Mouse (Mus musculus): ENCODE results near the gene Tanc1.

Tanc1 gene

DNA sequence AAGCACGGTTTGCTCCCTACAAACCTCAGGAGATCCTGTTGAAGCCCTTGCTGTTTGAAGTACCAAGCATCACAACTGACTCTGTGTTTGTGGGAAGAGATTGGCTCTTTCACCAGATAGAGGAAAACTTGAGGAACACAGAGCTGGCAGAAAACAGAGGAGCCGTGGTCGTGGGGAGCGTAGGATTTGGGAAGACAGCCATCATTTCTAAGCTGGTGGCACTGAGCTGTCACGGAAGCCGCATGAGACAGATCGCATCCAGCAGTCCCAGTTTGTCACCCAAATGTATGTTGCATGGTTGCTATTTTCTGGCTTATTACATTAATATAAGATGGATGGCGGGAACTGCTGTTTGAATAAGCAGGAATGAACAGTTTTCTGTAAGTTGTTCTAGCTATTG, 179.8 kb downstream of the Tanc1 start:
- CTCF ChIA-PET = interaction anchor here (0.6 kb wide), 1 partner anchor 1597 kb away, joined by 7 read pairs; no protein-coding TSS in a partner anchor

DNA sequence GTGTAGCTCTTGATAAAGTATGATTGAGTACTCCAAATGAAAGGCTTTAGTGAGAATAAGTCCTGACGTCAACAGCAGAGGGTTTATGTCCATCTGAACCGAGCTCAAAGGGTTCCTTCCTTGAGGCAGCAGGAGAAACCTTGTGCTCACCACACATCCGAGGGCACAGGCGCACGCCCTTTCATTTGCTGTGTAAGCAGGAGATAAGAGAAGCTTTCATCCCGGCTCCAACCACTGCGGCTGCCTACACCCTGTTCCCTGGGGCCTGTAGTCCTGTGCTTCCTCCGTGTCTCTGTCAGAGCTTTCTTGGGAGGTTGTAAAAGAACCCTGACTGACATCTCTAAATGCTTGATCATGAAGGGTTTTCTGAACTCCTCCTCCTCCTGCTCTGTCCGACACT, 181.5 kb downstream of the Tanc1 start:
- CTCF ChIA-PET = no interaction called here

DNA sequence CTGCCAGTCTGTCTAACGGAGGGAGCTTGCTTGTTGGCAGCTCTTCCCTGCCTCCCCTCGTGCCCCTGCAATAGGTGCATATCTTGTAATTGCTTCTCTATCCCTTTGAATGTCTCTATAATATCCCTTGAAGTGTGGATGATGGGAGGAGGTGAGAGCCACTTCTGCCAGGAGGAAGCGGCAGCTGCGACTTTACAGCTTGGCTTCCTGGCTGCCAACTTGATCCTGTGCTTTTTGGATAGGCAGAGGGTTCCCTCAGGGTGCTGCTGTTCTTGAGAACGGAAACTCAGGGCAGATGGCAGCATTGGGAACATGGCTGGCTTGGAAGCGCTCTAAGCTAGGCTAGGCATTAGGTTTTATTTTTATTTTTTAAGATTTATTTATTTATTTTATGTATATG, 183.0 kb downstream of the Tanc1 start:
- CTCF ChIA-PET = no interaction called here

DNA sequence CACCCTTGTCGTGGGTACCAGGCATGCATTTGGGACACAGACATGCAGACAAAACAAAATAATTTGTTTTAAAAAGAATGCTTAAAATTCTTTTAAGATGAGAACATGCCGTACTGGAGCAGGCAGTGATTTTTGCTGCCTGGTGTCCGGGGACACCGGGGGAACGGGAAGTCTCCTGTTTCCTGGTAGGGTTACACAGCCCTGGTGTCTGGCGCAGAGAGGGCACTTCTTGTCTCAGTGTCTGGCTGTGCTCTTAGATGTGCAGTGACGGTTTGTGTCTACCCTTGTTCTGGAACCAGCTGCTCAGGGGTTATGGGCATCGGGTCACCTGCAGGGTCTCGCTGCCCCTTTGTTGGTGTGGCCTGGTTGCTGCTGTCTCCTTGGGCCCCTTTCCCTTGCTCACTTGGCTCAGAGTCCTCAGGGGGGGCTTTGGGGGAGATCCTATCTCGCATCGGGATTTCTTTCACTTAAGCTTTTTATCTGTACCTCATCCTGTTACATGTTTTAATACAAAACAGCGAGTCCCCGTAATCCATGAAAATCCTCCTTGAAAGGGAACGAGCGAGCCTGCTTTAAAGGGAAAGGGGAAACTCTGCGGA, 187.2 kb downstream of the Tanc1 start:
- CTCF ChIA-PET = no interaction called here

- CTCF ChIA-PET = no interaction called here
Measured at GRCm38 (mm10) chr2:59799572-59799971, 187.7 kb downstream of the Tanc1 start.

GRCm38 (mm10) chr2:59800481-59801266, 188.8 kb downstream of the Tanc1 start:
- CTCF ChIA-PET = no interaction called here

DNA sequence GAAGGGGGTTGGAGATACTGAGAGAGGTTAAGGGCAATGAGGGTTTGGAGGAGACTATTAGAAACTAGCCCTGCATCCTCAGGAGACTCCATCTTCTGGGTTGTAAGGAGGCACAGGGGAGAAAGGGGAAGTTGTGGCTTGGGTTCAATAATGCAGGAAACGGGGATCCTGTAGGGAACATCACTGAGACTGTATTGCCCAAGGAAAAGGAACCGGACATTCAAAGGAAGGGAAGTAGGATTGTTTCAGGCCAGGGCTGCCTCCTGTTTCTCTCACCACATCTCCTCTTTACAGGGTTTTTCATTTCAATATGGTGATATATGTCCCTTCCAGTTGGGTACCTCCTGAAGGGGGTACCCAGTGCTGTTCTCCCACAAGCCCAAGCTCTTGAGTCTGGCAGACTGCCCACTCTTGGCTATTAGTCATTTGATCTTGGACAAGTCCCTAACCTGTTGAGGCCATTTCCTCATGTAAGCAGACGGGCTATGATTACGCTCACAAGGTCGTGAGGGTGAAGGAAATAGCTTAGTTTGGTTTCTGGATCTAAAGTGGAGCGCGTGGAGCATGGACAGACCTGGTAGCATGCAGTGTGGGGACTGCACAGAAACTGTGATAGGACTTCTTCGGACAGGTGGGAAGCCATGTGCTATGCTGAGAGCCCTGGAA, 191.0 kb downstream of the Tanc1 start:
- CTCF ChIA-PET = no interaction called here

- CTCF ChIA-PET = no interaction called here
Measured at GRCm38 (mm10) chr2:59805595-59805994, 193.8 kb downstream of the Tanc1 start.

GRCm38 (mm10) chr2:59806038-59806437, 194.2 kb downstream of the Tanc1 start:
- CTCF ChIA-PET = no interaction called here

DNA sequence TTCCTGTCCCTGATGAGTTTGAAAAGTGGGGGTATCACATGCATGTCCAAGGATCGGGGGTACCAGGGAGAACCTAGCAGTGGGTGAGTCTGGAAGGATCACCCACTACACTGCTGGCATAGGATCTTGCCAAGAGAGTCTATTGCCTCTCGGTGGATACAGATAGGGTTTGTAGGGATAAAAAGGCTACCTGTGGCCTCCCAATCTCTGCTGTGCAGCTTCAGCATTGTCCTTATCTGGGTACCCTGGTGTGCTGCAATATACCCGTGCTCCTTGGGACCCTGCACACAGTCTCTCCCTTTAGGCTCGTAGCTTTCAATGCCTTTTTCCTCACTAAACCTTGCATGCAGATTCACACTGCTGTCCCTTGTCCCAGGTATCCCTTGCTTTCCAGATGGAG, 196.8 kb downstream of the Tanc1 start:
- CTCF ChIA-PET = no interaction called here

- CTCF ChIA-PET = interaction anchor here (0.7 kb wide), 1 partner anchor 12 kb away, joined by 3 read pairs; no protein-coding TSS in a partner anchor
Measured at GRCm38 (mm10) chr2:59810039-59810438, 198.2 kb downstream of the Tanc1 start.

- CTCF ChIA-PET = no interaction called here
Measured at GRCm38 (mm10) chr2:59811247-59811646, 199.4 kb downstream of the Tanc1 start.

- CTCF ChIA-PET = no interaction called here
Measured at GRCm38 (mm10) chr2:59812641-59813040, 200.8 kb downstream of the Tanc1 start.

DNA sequence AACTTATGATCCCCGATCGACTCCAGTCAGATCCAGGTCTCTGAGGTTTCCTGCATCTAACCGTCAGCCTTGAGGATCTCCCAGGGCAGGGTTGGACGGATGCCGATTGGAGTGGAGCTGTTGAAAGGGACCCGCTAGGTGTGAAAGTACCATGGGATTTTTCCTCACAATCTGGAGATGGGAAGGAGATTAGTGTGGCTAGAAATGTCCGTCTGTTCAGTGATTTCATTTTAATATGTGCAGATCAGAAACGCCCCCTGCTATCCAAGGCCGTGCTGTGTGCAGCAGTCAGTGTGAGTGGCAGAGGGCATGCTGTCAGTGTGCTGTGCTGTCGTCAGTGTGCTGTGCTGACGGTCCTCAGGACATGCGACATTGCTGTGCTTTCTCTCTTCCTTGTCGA, 201.6 kb downstream of the Tanc1 start:
- CTCF ChIA-PET = no interaction called here

- CTCF ChIA-PET = no interaction called here
Measured at GRCm38 (mm10) chr2:59814997-59815396, 203.2 kb downstream of the Tanc1 start.

DNA sequence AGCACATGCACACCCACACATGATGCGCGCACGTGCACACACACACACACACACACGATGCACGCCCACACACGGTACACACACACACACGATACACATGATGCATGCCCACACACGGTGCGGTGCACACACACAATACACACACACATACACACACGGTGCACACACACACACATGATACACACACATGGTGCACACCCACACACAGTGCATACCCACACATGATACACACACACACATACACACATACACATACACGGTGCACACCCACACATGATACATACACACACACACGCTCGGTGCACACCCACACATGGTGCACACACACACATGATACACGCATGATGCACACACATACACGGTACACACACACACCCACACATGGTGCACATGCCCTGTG, 206.8 kb downstream of the Tanc1 start:
- CTCF ChIA-PET = no interaction called here

GRCm38 (mm10) chr2:59819415-59819814, 207.6 kb downstream of the Tanc1 start:
- CTCF ChIA-PET = no interaction called here

DNA sequence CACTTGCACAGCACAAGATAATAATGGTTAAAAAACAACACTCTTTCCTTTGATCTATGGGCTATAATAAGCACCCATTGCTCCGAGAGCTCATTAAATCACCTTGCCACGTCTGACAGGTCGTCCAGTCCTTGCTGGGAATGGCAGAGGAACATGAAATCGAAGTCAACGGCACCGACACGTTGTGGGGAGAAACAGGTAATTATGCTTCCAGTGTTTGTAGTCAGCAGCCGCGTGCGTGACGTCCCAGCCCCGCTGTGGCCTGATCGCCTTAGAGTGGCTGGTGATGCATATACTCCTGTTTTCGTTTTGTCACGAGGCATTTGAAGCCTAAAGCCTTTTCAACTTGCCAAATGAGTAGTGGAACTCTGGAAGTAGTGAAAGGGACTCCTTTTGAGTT, 208.2 kb downstream of the Tanc1 start:
- CTCF ChIA-PET = no interaction called here

DNA sequence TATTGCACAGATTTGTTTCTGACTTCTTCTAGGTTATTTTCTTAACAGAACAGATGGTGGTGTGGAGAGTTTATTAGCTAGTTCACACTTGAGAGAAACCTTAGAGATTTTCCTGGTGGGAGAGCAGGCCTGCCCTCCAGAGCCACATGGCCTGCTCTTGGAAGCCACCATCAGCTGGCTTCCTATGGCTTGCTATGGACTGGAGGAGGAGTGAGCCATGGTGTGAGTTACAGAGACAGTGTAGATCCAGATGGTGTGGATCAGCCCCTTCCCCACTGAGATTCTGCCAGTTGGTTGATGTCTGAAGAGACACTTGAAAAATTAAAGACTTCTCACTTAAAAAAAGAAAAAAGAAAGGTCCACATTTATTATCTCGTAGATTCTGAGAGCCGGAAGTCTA, 209.2 kb downstream of the Tanc1 start:
- CTCF ChIA-PET = no interaction called here

- CTCF ChIA-PET = no interaction called here
Measured at GRCm38 (mm10) chr2:59824289-59824688, 212.4 kb downstream of the Tanc1 start.

GRCm38 (mm10) chr2:59825380-59825779, 213.5 kb downstream of the Tanc1 start:
- CTCF ChIA-PET = no interaction called here

GRCm38 (mm10) chr2:59828103-59828655, 216.3 kb downstream of the Tanc1 start:
- CTCF ChIA-PET = interaction anchor here (0.7 kb wide), 1 partner anchor 404 kb away, joined by 6 read pairs; no protein-coding TSS in a partner anchor

Data from spleen, embryonic (tissue).